Mouse (Mus musculus) cerebellum, postnatal 10 days (tissue): Measurements from ENCODE around the gene Ubxn4.
"Not testable (repeated sequence)": the region's sequence is repeated elsewhere in the genome, so short reads cannot be mapped to it uniquely, and the experiment has no call there.

Experiments
- DNase-seq, 2 experiments: peaks; one replicate each; pipeline ENCODE4 v3.0.0; 2021; ENCODE audit warnings: mixed read lengths in 2 of 2

Ubxn4 gene

DNA sequence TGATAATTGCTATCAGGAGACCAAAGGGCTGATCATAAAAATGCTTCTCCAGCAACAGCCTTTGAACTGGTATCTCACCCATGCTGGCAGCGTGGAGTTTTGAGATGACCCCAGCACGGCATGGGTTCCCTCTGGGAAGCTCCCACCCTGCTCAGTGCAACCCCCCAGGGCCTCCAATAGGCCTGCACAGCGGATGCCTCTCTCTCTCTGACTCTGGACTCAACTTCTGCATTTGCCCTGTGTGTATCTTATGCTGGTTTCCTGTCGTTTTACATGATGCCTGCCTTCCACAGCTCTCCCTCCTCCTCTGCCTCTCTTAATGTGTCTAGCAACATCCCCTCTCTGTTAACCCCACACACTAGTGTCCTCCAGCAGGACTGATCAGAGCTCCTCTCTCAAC lies 70.9 kb downstream of the Ubxn4 start:
- no peak for DNase-seq

DNA sequence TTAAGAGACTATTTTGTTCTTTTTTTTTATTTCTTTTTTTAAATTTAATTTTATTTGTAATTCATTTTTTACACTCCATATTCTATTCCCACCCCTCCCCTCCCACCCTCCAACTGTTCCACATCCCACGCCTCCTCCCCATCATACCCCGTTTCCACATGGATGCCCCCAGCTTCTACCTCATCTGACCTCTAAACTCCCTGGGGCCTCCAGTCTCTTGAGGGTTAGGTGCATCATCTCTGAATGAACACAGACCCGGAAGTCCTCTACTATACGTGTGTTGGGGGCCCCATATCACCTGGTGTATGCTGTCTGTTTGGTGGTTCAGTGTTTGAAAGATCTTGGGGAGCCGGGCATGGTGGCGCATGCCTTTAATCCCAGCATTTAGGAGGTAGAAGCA lies 75.5 kb downstream of the Ubxn4 start:
- not testable (repeated sequence) for DNase-seq

DNA sequence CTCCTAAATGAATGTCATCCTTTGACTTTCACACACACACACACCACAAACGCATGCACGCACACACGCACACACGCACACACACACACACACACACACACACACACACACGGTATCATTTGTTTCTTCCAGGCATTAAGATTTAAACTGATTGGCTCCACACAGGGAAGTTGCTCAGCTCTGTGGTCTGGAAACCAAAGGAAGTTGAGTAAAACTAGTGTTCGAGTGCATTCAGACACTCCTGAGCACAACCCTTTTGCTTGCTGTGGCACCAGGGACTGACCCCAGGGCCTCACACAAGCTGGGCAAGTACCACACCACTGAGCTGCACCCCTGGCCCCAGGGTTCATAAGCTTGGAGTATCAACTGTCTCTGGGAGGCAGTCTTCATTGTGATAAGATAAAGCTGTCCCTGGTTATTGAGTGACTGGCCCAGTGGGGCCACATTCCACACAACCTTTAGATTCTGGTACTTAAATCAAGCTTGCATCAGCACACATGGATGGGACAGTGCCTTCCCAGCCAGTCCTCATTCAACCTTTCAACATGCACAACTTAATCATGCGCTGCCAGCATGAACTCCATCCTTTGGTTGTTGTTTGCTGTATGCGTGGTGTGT lies 79.4 kb downstream of the Ubxn4 start:
- DNase-seq, result no peak

DNA sequence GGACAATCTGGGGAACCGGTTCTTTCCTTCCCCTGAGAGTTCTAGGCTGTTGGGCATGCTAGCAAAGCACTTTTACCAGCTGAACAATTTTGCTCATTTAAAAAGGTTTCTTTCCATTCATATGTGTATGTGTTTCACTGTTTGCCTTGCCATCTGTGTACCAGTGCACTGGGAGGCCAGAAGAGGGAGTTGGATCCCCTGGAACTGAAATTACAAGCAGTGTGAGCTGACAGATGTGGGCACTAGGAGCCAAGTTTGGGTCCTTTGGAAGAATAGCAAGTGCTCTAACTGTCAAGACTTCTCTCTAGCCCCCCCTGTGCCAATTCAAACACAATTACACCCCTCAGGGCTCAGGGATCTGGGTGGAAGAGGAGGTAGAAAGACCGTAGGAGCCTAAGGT lies 81.0 kb downstream of the Ubxn4 start:
- no peak for DNase-seq

DNA sequence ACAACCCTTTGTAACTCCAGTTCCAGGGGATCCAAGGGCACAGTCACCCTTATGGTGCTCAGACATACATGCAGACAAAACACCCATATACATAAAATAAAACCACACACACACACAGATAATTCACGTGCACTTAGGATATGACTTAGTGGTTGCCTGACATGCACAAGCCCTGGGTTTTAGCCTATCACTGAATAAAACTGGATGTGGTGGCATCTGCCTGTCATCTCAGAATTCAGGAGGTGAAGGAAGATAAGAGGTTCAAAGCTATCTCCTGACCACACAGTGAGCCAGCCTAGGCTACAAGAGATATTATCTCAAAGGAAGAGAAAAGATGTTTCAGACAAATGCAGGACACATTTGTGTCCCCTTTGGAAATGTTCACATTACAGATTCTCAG lies 83.4 kb downstream of the Ubxn4 start:
- no peak for DNase-seq

DNA sequence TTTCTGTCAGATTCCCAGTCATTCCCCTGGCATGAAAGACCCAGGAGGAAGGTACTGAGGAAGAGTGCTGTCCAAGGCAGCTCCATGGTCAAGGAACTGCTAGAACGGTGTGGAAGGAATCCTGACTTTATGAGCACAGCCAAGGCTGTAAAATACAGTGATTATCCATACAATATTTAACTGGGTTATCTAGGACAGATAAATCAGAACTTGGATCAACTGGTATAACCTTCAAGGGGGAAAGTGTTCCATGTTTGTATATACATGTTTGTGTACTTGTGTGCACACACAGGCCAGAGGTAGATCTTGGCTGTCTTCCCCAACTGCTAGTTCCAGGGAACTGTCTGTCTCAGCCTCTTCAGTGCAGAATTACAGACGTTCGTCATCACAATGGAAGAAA lies 84.5 kb downstream of the Ubxn4 start, which contains the start of gene Lct:
Lct (minus strand) TSS at position 101 of the 400 bp plus-strand sequence.
- DNase-seq, result no peak
